Mouse (Mus musculus): ENCODE measurements around the gene Kpna6. TPM values are rescaled to one million over a fixed set of nuclear protein-coding genes. Genes with fewer than 3 reads are reported as not detected.

The Kpna6 gene
- polyA plus RNA-seq, 1 experiment from 2014 or later = 16.5 TPM

DNA sequence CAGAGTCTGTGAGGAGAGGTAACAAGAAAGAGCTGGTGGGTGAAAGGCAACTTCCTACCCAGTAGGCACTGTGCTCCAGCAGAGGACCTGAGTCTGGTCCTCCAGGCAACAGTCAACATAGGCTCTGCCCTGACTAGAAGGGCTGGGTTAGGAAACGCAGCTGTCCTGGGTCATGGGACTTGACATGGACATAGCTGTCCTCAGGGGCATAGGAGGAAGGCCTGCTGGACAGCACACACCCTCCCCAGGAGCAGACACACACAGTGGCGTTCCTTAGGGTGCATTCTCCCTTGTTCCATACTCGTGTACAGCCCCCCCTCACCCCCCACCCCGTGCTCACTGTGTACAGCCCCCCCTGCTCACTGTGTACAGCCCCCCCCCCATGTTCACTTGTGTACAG is 62.1 kb downstream of the Kpna6 start:
- Histone ChIP-seq H3K4me1 (peaks cover 10% of the 10 kb centered on the region; the same call in 1 of the 2 replicates), H3K4me2 (no peak overlapping the region), H3K9me3 (no peaks in the 10 kb centered on the region), H3K4me3 (no peak overlapping the region), H3K9ac (no peak overlapping the region), H3K36me3 (peaks cover 26% of the 10 kb centered on the region), H3K27me3 (no peaks in the 10 kb centered on the region), H3K27ac (no peak overlapping the region)
- 66% methylated on average over 4 of the region's 4 CpGs for WGBS
- 0 out of 2 replicates have a peak, but pooled peaks have one; percentile 4 for ATAC-seq (ENCODE audit: borderline replicate concordance, extremely low read depth, low FRiP score, low TSS enrichment)

- 81% methylated on average over 4 of the region's 4 CpGs for WGBS
- no peak overlapping the region for H3K4me2 ChIP-seq
Observed at GRCm38 (mm10) chr4:129610026-129610425, 62.5 kb downstream of the Kpna6 start.

DNA sequence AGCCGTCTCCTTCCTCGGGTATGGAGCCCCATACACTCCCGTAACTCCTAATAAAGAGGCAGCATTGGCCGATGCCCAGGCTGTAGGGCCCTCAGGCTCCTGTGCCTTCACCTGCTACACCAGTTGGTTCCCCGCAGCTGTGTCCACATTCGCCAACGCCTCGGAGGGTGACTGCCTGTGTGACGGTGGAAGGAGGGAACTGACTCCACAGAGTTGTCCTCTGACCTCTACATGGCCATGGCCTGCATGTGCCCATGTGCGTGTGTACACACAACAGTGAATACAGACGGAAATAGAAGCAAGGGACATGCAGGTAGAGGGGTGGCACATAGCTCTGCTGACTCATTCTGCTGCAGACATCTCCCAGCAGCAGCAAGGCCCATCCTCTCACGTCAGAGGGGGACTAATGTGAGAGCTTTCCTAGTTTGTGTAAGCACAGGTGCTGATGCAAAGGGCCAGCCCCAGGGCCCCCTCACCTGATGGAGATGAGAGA is 63.4 kb downstream of the Kpna6 start:
- WGBS = 77% methylated on average over 12 of the region's 12 CpGs
- no peak overlapping the region for H3K4me2 ChIP-seq
- H3K27me3 ChIP-seq = no peaks in the 10 kb centered on the region
- no peak overlapping the region for H3K4me3 ChIP-seq
- H3K9ac ChIP-seq = no peak overlapping the region
- no peak overlapping the region for H3K27ac ChIP-seq
- H3K9me3 ChIP-seq = no peaks in the 10 kb centered on the region
- 0 out of 2 replicates have a peak, but pooled peaks have one; percentile 19 for ATAC-seq (ENCODE audit: borderline replicate concordance, extremely low read depth, low FRiP score, low TSS enrichment)
- H3K4me1 ChIP-seq = peaks cover 7% of the 10 kb centered on the region; the same call in 1 of the 2 replicates
- peaks cover 38% of the 10 kb centered on the region for H3K36me3 ChIP-seq

More at GRCm38 (mm10) chr4:129610026-129610425, 62.5 kb downstream of the Kpna6 start:
- H3K27me3 ChIP-seq = no peaks in the 10 kb centered on the region
- no peak overlapping the region for H3K9ac ChIP-seq
- no peaks in the 10 kb centered on the region for H3K9me3 ChIP-seq
- peak; percentile 20; the same call in 1 of the 2 replicates for ATAC-seq (ENCODE audit: borderline replicate concordance, extremely low read depth, low FRiP score, low TSS enrichment)
- H3K36me3 ChIP-seq = peaks cover 30% of the 10 kb centered on the region
- no peak overlapping the region for H3K4me3 ChIP-seq
- no peak overlapping the region for H3K27ac ChIP-seq
- H3K4me1 ChIP-seq = peaks cover 10% of the 10 kb centered on the region; the same call in 1 of the 2 replicates

DNA sequence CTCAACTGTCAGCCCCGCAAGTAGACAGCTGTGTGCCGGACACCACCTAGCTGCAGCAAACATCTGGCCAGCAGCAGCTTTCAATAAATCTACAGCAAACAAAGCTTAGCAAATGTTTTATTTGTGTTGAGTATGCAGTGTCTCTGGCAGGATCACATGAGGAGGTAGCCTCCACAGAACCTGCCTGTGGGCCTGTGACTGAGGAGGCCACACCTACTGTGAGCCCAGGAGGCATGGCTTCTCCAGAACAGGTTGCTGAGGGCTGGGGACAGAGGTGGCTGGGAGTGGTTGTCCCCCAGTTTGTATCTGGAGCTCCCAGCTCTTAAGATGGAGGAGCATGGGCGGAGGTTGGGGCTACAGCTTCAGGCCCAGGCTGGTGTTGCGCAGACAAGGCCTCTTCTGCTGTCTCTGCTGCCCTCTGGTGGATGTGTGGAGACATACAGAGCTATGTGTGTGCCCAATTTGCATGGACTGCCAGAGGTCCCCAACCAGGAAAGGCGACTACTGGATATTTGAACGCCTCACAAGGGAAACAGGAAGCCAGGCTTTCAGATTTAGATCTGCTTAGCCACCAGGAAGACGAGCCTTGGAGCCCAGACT is 64.0 kb downstream of the Kpna6 start:
- H3K9ac ChIP-seq = no peak overlapping the region
- peaks cover 45% of the 10 kb centered on the region for H3K36me3 ChIP-seq
- H3K27ac ChIP-seq = peak overlapping the region; percentile 13; the same call in 1 of the 2 replicates
- ATAC-seq (ENCODE audit: borderline replicate concordance, extremely low read depth, low FRiP score, low TSS enrichment) = peak; percentile 68; the same call in 1 of the 2 replicates
- no peaks in the 10 kb centered on the region for H3K9me3 ChIP-seq
- 0 out of 2 replicates have a peak, but pooled peaks cover under 1% of the 10 kb centered on the region for H3K4me1 ChIP-seq
- WGBS = 30% methylated on average over 7 of the region's 7 CpGs
- no peaks in the 10 kb centered on the region for H3K27me3 ChIP-seq
- H3K4me3 ChIP-seq = no peak overlapping the region
- no peak overlapping the region for H3K4me2 ChIP-seq

- Histone ChIP-seq H3K27ac (peak within 1 kb of the TSS; percentile 49), H3K36me3 (peaks cover 43% of the 10 kb centered on the region), H3K9me3 (no peaks in the 10 kb centered on the region), H3K27me3 (no peaks in the 10 kb centered on the region), H3K9ac (peak within 1 kb of the TSS; percentile 67), H3K4me1 (peaks cover 24% of the 10 kb centered on the region), H3K4me3 (peak within 1 kb of the TSS; percentile 64), H3K4me2 (peak within 1 kb of the TSS; percentile 77)
- ATAC-seq (ENCODE audit: borderline replicate concordance, extremely low read depth, low FRiP score, low TSS enrichment) = peak; percentile 87
- under 1% methylated on average over 70 of the region's 74 CpGs for WGBS
Observed at GRCm38 (mm10) chr4:129600233-129601158, 72.1 kb downstream of the Kpna6 start, which contains the start of the genes Eif3i and Tmem234. Gene Eif3i, minus strand, starts transcription at chr4:129600648. Gene Tmem234, plus strand, starts transcription at chr4:129600668.

Small RNA genes lying within 50 kb of the gene (microRNA-seq; reads per million reads assigned to microRNA genes)
- gene Mir7016 = not detected

Other genes starting within 250 kb of the Kpna6 start
- 2.2 and 3.1 TPM in 2 replicates for gene Zbtb8b, start 231.9 kb downstream of the Kpna6 start, polyA plus RNA-seq (2015; fragmentation: Nextera tagmentation; extraction: Ambion mirVana)
- gene Bsdc1, start 211.2 kb downstream of the Kpna6 start, polyA plus RNA-seq (2015; fragmentation: Nextera tagmentation; extraction: Ambion mirVana) = 23.1 and 24.2 TPM in 2 replicates
- gene Tssk3, start 181.7 kb downstream of the Kpna6 start, polyA plus RNA-seq (2015; fragmentation: Nextera tagmentation; extraction: Ambion mirVana) = not detected in 2 replicates
- gene Fam229a, start 181.6 kb downstream of the Kpna6 start, polyA plus RNA-seq (2015; fragmentation: Nextera tagmentation; extraction: Ambion mirVana) = not detected in 2 replicates
- gene Marcksl1, start 159.2 kb downstream of the Kpna6 start, polyA plus RNA-seq (2015; fragmentation: Nextera tagmentation; extraction: Ambion mirVana) = 748 and 767 TPM in 2 replicates
- 251 and 260 TPM in 2 replicates for gene Hdac1, start 130.1 kb downstream of the Kpna6 start, polyA plus RNA-seq (2015; fragmentation: Nextera tagmentation; extraction: Ambion mirVana)
- gene Lck, start 99.1 kb downstream of the Kpna6 start, polyA plus RNA-seq (2015; fragmentation: Nextera tagmentation; extraction: Ambion mirVana) = 8.3 and 24.9 TPM in 2 replicates
- gene Fam167b, start 94.2 kb downstream of the Kpna6 start, polyA plus RNA-seq (2015; fragmentation: Nextera tagmentation; extraction: Ambion mirVana) = 3.2 and 4.2 TPM in 2 replicates
- 259 and 262 TPM in 2 replicates for gene Eif3i, start 72.1 kb downstream of the Kpna6 start, polyA plus RNA-seq (2015; fragmentation: Nextera tagmentation; extraction: Ambion mirVana)
- 187 and 191 TPM in 2 replicates for gene Tmem234, start 72.1 kb downstream of the Kpna6 start, polyA plus RNA-seq (2015; fragmentation: Nextera tagmentation; extraction: Ambion mirVana)
- gene Dcdc2b, start 58.5 kb downstream of the Kpna6 start, polyA plus RNA-seq (2015; fragmentation: Nextera tagmentation; extraction: Ambion mirVana) = 1.5 and 2.1 TPM in 2 replicates
- 29.8 and 30.6 TPM in 2 replicates for gene Iqcc, start 53.7 kb downstream of the Kpna6 start, polyA plus RNA-seq (2015; fragmentation: Nextera tagmentation; extraction: Ambion mirVana)
- 51.4 and 59.5 TPM in 2 replicates for gene Ccdc28b, start 48.8 kb downstream of the Kpna6 start, polyA plus RNA-seq (2015; fragmentation: Nextera tagmentation; extraction: Ambion mirVana)
- gene Txlna, start 31.7 kb downstream of the Kpna6 start, polyA plus RNA-seq (2015; fragmentation: Nextera tagmentation; extraction: Ambion mirVana) = 83.2 and 86.8 TPM in 2 replicates
- gene Tmem39b, start 24.1 kb upstream of the Kpna6 start, polyA plus RNA-seq (2015; fragmentation: Nextera tagmentation; extraction: Ambion mirVana) = 12.6 and 13.6 TPM in 2 replicates
- 125 and 126 TPM in 2 replicates for gene Khdrbs1, start 69.5 kb upstream of the Kpna6 start, polyA plus RNA-seq (2015; fragmentation: Nextera tagmentation; extraction: Ambion mirVana)
- gene Ptp4a2, start 138.5 kb upstream of the Kpna6 start, polyA plus RNA-seq (2015; fragmentation: Nextera tagmentation; extraction: Ambion mirVana) = 353 and 378 TPM in 2 replicates

Measured in lung, embryonic 15.5 days (tissue).